Mouse (Mus musculus) CH12.LX (cell line): Measurements from ENCODE around the gene Rasgrp3. TPM values are rescaled to one million over a fixed set of nuclear protein-coding genes. Genes with fewer than 3 reads are reported as not detected.
A peak's percentile ranks its signal among the peaks of the same experiment; 100 is the strongest.

Experiments used
- DNase-seq: peaks from one replicate; pipeline ENCODE4 v3.0.0-alpha.2; 2013; ENCODE audit errors: extremely low read depth
- H3K27ac ChIP-seq: 2 replicates; pipeline ENCODE4 v1.5.1; 2012; ENCODE audit warnings: low read depth, mild to moderate bottlenecking, control low read depth, moderate library complexity; ENCODE audit not compliant: insufficient read depth
- H3K27me3 ChIP-seq: replicated peaks from 2 replicates; pipeline ENCODE3; 2012; ENCODE audit warnings: inconsistent platforms
- H3K36me3 ChIP-seq, 2 experiments: replicated peaks in 1 of 2; 2 replicates each; pipeline versions ENCODE3 to v1.6.1; 2012; ENCODE audit warnings: inconsistent platforms in 1 of 2, low read length in 1 of 2, mild to moderate bottlenecking in 1 of 2, mixed read lengths in 1 of 2, moderate library complexity in 1 of 2; ENCODE audit not compliant: control insufficient read depth in 1 of 2, insufficient read depth in 1 of 2
- H3K4me1 ChIP-seq, 2 experiments: 2 replicates each; pipeline ENCODE4 v1.6.1; 2012; ENCODE audit warnings: inconsistent platforms in 1 of 2, moderate library complexity in 1 of 2; ENCODE audit not compliant: insufficient read depth in 2 of 2, control insufficient read depth in 1 of 2
- H3K4me2 ChIP-seq: 2 replicates; pipeline ENCODE4 v1.6.1; 2012; ENCODE audit warnings: low read depth, mild to moderate bottlenecking, control low read depth; ENCODE audit not compliant: poor library complexity, insufficient read depth, severe bottlenecking
- H3K4me3 ChIP-seq, 3 experiments: fragments of 150-350 bp in 1 of 3; sonication (generic) in 1 of 3; replicated peaks in 1 of 3; 2 replicates each; pipeline versions ENCODE3 to v1.5.1; 2011 to 2012; ENCODE audit warnings: low read depth in 2 of 3, low read length in 2 of 3, mild to moderate bottlenecking in 2 of 3, moderate library complexity in 2 of 3, control low read depth in 1 of 3, improper control_type of control experiment in 1 of 3, inconsistent platforms in 1 of 3, mixed read lengths in 1 of 3; ENCODE audit not compliant: poor library complexity in 1 of 3
- H3K79me2 ChIP-seq: replicated peaks from 2 replicates; pipeline ENCODE4 v1.6.1; 2012; ENCODE audit warnings: mild to moderate bottlenecking, moderate library complexity; ENCODE audit not compliant: control insufficient read depth, poor library complexity, insufficient read depth, severe bottlenecking; ENCODE audit errors: extremely low read depth
- H3K9ac ChIP-seq: 2 replicates; pipeline ENCODE4 v1.6.1; 2012; ENCODE audit warnings: low read depth, mild to moderate bottlenecking, control low read depth, moderate library complexity; ENCODE audit not compliant: insufficient read depth
- H3K9me3 ChIP-seq: replicated peaks from 2 replicates; pipeline ENCODE3; 2012; ENCODE audit warnings: low read length, inconsistent platforms, mixed read lengths
- CHD2 ChIP-seq: IDR thresholded peaks from 2 replicates; pipeline ENCODE4 v1.6.1; 2011; ENCODE audit warnings: low read length, improper control_type of control experiment
- CTCF ChIP-seq, 2 experiments: IDR thresholded peaks in 1 of 2; conservative IDR thresholded peaks in 1 of 2; 2 replicates each; pipeline ENCODE4 v1.5.1; 2011 to 2012; ENCODE audit warnings: low read depth in 2 of 2, low read length in 2 of 2, improper control_type of control experiment in 1 of 2, inconsistent platforms in 1 of 2, mild to moderate bottlenecking in 1 of 2, moderate library complexity in 1 of 2
- E2F4 ChIP-seq: IDR thresholded peaks from 2 replicates; pipeline ENCODE4 v1.6.1; 2011; ENCODE audit warnings: low read depth, low read length, improper control_type of control experiment; ENCODE audit not compliant: insufficient replicate concordance
- EP300 ChIP-seq: IDR thresholded peaks from 2 replicates; pipeline ENCODE4 v1.6.1; 2011; ENCODE audit warnings: low read length, improper control_type of control experiment
- HCFC1 ChIP-seq: IDR thresholded peaks from 2 replicates; pipeline ENCODE4 v1.6.1; 2012; ENCODE audit warnings: low read depth, mild to moderate bottlenecking, inconsistent platforms, low read length, improper control_type of control experiment
- IRF4 ChIP-seq: IDR thresholded peaks from 2 replicates; pipeline ENCODE4 v1.6.1; 2014; ENCODE audit warnings: low read depth, mild to moderate bottlenecking, inconsistent platforms, low read length, improper control_type of control experiment
- MAFK ChIP-seq: IDR thresholded peaks from 2 replicates; pipeline ENCODE4 v1.6.1; 2011; ENCODE audit warnings: low read length, improper control_type of control experiment; ENCODE audit not compliant: insufficient replicate concordance
- MAX ChIP-seq: IDR thresholded peaks from 2 replicates; pipeline ENCODE4 v1.6.1; 2011; ENCODE audit warnings: low read length, improper control_type of control experiment
- MEF2A ChIP-seq: IDR thresholded peaks from 2 replicates; pipeline ENCODE4 v1.6.1; 2014; ENCODE audit warnings: low read depth, mild to moderate bottlenecking, inconsistent platforms, low read length, improper control_type of control experiment, borderline replicate concordance
- NELFE ChIP-seq: IDR thresholded peaks from 2 replicates; pipeline ENCODE4 v1.6.1; 2011; ENCODE audit warnings: low read depth, low read length, improper control_type of control experiment
- PAX5 ChIP-seq: IDR thresholded peaks from 2 replicates; pipeline ENCODE4 v1.6.1; 2012; ENCODE audit warnings: low read length, inconsistent platforms, mixed read lengths
- POLR2AphosphoS2 ChIP-seq: IDR thresholded peaks from 2 replicates; pipeline ENCODE4 v1.6.1; 2011; ENCODE audit warnings: low read depth, low read length, improper control_type of control experiment
- RCOR1 ChIP-seq: conservative IDR thresholded peaks from 2 replicates; pipeline ENCODE4 v1.6.1; 2012; ENCODE audit warnings: low read depth, mild to moderate bottlenecking, inconsistent platforms, low read length, improper control_type of control experiment
- SMC3 ChIP-seq: IDR thresholded peaks from 2 replicates; pipeline ENCODE4 v1.6.1; 2011; ENCODE audit warnings: low read depth, low read length, improper control_type of control experiment
- TBP ChIP-seq: conservative IDR thresholded peaks from 2 replicates; pipeline ENCODE4 v1.6.1; 2011; ENCODE audit warnings: low read depth, low read length, improper control_type of control experiment
- dilution Hi-C: fragments of 300-500 bp; cut with MboI; formaldehyde crosslinking; loops from 2 replicates; pipeline ENCODE4 v1.14.3; 2020; ENCODE audit warnings: low sequenced_read_pairs; ENCODE audit not compliant: extremely low pct_unique_long_range_greater_than_20kb, extremely low pct_ligation_motif_present
- in situ Hi-C: fragments of 300-500 bp; cut with MboI; formaldehyde crosslinking; loops from 3 replicates; pipeline ENCODE4 v1.14.3; 2019; ENCODE audit warnings: low sequenced_read_pairs, low pct_ligation_motif_present, low pct_unique_long_range_greater_than_20kb, mixed read lengths
- polyA plus RNA-seq: library from polyadenylated mRNA; unstranded; fragments of >175 nt; gene quantifications from 2 replicates; pipeline ENCODE4 v1.2.1, GENCODE M21; 2012; ENCODE audit warnings: low read depth; ENCODE audit not compliant: insufficient read length
- total RNA-seq, 2 experiments: library from RNA; depleted of rRNA; stranded (reverse); fragments of 300-350 nt in 1 of 2; fragments of >200 nt in 1 of 2; gene quantifications; 2 replicates each; pipeline ENCODE4 v1.2.3; 2012 to 2014

Gene Rasgrp3
- total and polyA plus RNA-seq, 3 experiments = 79.6 to 164 (median 161) TPM

- peaks cover 3 to 4% of the 10 kb centered on the region in 2 experiments; a peak in 2 of 4 replicates for H3K4me1 ChIP-seq
- TF ChIP-seq HCFC1 (no peak), NELFE (no peak), POLR2AphosphoS2 (no peak)
- no peak overlapping the region for H3K9ac ChIP-seq
- H3K79me2 ChIP-seq = no peaks in the 10 kb centered on the region
- dilution Hi-C loops (no loop called here), in situ Hi-C loops (no loop called here)
- no peaks in the 10 kb centered on the region for H3K36me3 ChIP-seq
- no peak for DNase-seq
- H3K4me3 ChIP-seq = no peak overlapping the region
- no peak overlapping the region for H3K27ac ChIP-seq
- H3K4me2 ChIP-seq = no peak overlapping the region
- H3K27me3 ChIP-seq = no peaks in the 10 kb centered on the region
- H3K9me3 ChIP-seq = peaks cover 5% of the 10 kb centered on the region
Measured at GRCm38 (mm10) chr17:75416861-75417260, 18.8 kb upstream of the Rasgrp3 start.

- dilution Hi-C loops (no loop called here), in situ Hi-C loops (no loop called here)
Measured at GRCm38 (mm10) chr17:75434152-75434551, 1.5 kb upstream of the Rasgrp3 start.

GRCm38 (mm10) chr17:75434871-75435270 is 825 bp upstream of the Rasgrp3 start:
- Histone ChIP-seq H3K9ac (no peak overlapping the region), H3K27ac (no peak overlapping the region), H3K36me3 (no peaks in the 10 kb centered on the region), H3K4me3 (no peak overlapping the region), H3K4me1 (peaks cover 16 to 37% of the 10 kb centered on the region in 2 experiments), H3K4me2 (no peak overlapping the region), H3K9me3 (peaks cover 1% of the 10 kb centered on the region), H3K27me3 (no peaks in the 10 kb centered on the region), H3K79me2 (peaks cover 1% of the 10 kb centered on the region; the same call in 1 of the 2 replicates)
- TF ChIP-seq MAFK (peak; percentile 95), POLR2AphosphoS2 (no peak)
- in situ Hi-C loops (no loop called here), dilution Hi-C loops (no loop called here)
- no peak for DNase-seq

More at GRCm38 (mm10) chr17:75434152-75434551, 1.5 kb upstream of the Rasgrp3 start:
- no peaks in the 10 kb centered on the region for H3K36me3 ChIP-seq
- TF ChIP-seq PAX5 (no peak), IRF4 (no peak), MEF2A (no peak), MAX (no peak), TBP (no peak), CHD2 (no peak), SMC3 (no peak), RCOR1 (no peak), EP300 (no peak), CTCF (conservative IDR thresholded peaks at IDR 0.05 in 1 of 2, IDR thresholded peaks at IDR 0.05 in 1 of 2; ENCODE audit: low read depth in 2 of 2, low read length in 2 of 2) (no peak), E2F4 (no peak), MAFK (no peak)
- no peak overlapping the region for H3K4me2 ChIP-seq
- H3K9ac ChIP-seq = no peak overlapping the region
- H3K79me2 ChIP-seq = no peaks in the 10 kb centered on the region; the same call in 1 of the 2 replicates
- DNase-seq = no peak
- H3K9me3 ChIP-seq = no peaks in the 10 kb centered on the region
- H3K4me3 ChIP-seq = no peak overlapping the region
- peaks cover 14 to 36% of the 10 kb centered on the region in 2 experiments for H3K4me1 ChIP-seq
- no peak overlapping the region for H3K27ac ChIP-seq
- no peaks in the 10 kb centered on the region for H3K27me3 ChIP-seq
